Mouse (Mus musculus) ES-E14 (cell line): ENCODE results near the gene Klhl22.

Experiments used
- CHD2 ChIP-seq: IDR thresholded peaks from 2 replicates; pipeline ENCODE4 v1.6.1; 2014; ENCODE audit warnings: mild to moderate bottlenecking, low read depth, low read length, inconsistent platforms
- HCFC1 ChIP-seq: IDR thresholded peaks from 2 replicates; pipeline ENCODE4 v1.6.1; 2012; ENCODE audit warnings: low read length, inconsistent platforms, borderline replicate concordance; ENCODE audit not compliant: insufficient read depth
- MAFK ChIP-seq: IDR thresholded peaks from 2 replicates; pipeline ENCODE4 v1.6.1; 2014; ENCODE audit warnings: mild to moderate bottlenecking, low read depth, low read length, inconsistent platforms; ENCODE audit not compliant: insufficient read depth
- ZC3H11A ChIP-seq: IDR thresholded peaks from 2 replicates; pipeline ENCODE4 v1.6.1; 2012; ENCODE audit warnings: low read depth, mild to moderate bottlenecking, inconsistent platforms, low read length, borderline replicate concordance
- ZNF384 ChIP-seq: IDR thresholded peaks from 2 replicates; pipeline ENCODE4 v1.6.1; 2012; ENCODE audit warnings: low read depth, low read length, inconsistent platforms

- no peak for TF ChIP-seq HCFC1
- no peak for TF ChIP-seq CHD2
- TF ChIP-seq ZC3H11A = no peak
- no peak for TF ChIP-seq MAFK
- no peak for TF ChIP-seq ZNF384
These were observed 33.3 kb downstream of the Klhl22 start for GRCm38 (mm10) chr16:17792728-17793127.
